Mouse (Mus musculus): ENCODE measurements around the gene Zfp408.
"Not testable (repeated sequence)": the region's sequence is repeated elsewhere in the genome, so short reads cannot be mapped to it uniquely, and the experiment has no call there.

- not testable (repeated sequence) for TF ChIP-seq EP300, CTCF (IDR thresholded peaks at IDR 0.05; ENCODE audit: low read depth)
These were observed 26.2 kb downstream of the Zfp408 start for GRCm38 (mm10) chr2:91623366-91623765.

All from heart, postnatal 0 days (tissue).